Mouse (Mus musculus): ENCODE data around the gene Ap5b1.
A peak's percentile ranks its signal among the peaks of the same experiment; 100 is the strongest.

Ap5b1 gene

GRCm38 (mm10) chr19:5567534-5568469, at the start of gene Ap5b1:
TSS of gene Ap5b1 (plus strand) at chr19:5568025.
- DNase-seq (ENCODE audit: low spot score) = peak; percentile 75

GRCm38 (mm10) chr19:5518721-5519120, 49.1 kb upstream of the Ap5b1 start:
- DNase-seq (ENCODE audit: low spot score) = no peak

GRCm38 (mm10) chr19:5525204-5525603, 42.6 kb upstream of the Ap5b1 start:
- no peak for DNase-seq (ENCODE audit: low spot score)

- peak; percentile 80 for DNase-seq (ENCODE audit: low spot score)
These were observed 38.3 kb upstream of the Ap5b1 start for GRCm38 (mm10) chr19:5529325-5530137.

GRCm38 (mm10) chr19:5530138-5530524, 37.7 kb upstream of the Ap5b1 start:
- no peak for DNase-seq (ENCODE audit: low spot score)

GRCm38 (mm10) chr19:5532520-5532919, 35.3 kb upstream of the Ap5b1 start:
- no peak for DNase-seq (ENCODE audit: low spot score)

GRCm38 (mm10) chr19:5538786-5539185, 29.0 kb upstream of the Ap5b1 start:
- DNase-seq (ENCODE audit: low spot score) = no peak

GRCm38 (mm10) chr19:5543362-5543761, 24.5 kb upstream of the Ap5b1 start:
- DNase-seq (ENCODE audit: low spot score) = no peak

GRCm38 (mm10) chr19:5544031-5544430, 23.8 kb upstream of the Ap5b1 start:
- no peak for DNase-seq (ENCODE audit: low spot score)

- no peak for DNase-seq (ENCODE audit: low spot score)
These were observed 20.3 kb upstream of the Ap5b1 start for GRCm38 (mm10) chr19:5547471-5548056.

GRCm38 (mm10) chr19:5553802-5554201, 14.0 kb upstream of the Ap5b1 start:
- no peak for DNase-seq (ENCODE audit: low spot score)

GRCm38 (mm10) chr19:5554212-5554611, 13.6 kb upstream of the Ap5b1 start:
- no peak for DNase-seq (ENCODE audit: low spot score)

GRCm38 (mm10) chr19:5558169-5558568, 9.7 kb upstream of the Ap5b1 start:
- DNase-seq (ENCODE audit: low spot score) = no peak

- no peak for DNase-seq (ENCODE audit: low spot score)
These were observed 9.1 kb upstream of the Ap5b1 start for GRCm38 (mm10) chr19:5558770-5559169.

GRCm38 (mm10) chr19:5559229-5559628, 8.6 kb upstream of the Ap5b1 start:
- DNase-seq (ENCODE audit: low spot score) = no peak

- no peak for DNase-seq (ENCODE audit: low spot score)
These were observed 8.0 kb upstream of the Ap5b1 start for GRCm38 (mm10) chr19:5559631-5560456.

- DNase-seq (ENCODE audit: low spot score) = no peak
These were observed 7.3 kb upstream of the Ap5b1 start, which contains the start of gene Ovol1 for GRCm38 (mm10) chr19:5560457-5561041. TSS of gene Ovol1 (minus strand) at chr19:5560646.

GRCm38 (mm10) chr19:5561252-5561790, 6.5 kb upstream of the Ap5b1 start:
- DNase-seq (ENCODE audit: low spot score) = no peak

- DNase-seq (ENCODE audit: low spot score) = no peak
These were observed 5.9 kb upstream of the Ap5b1 start for GRCm38 (mm10) chr19:5561886-5562285.

GRCm38 (mm10) chr19:5562776-5563175, 5.0 kb upstream of the Ap5b1 start:
- DNase-seq (ENCODE audit: low spot score) = no peak

- DNase-seq (ENCODE audit: low spot score) = no peak
These were observed 1.5 kb upstream of the Ap5b1 start for GRCm38 (mm10) chr19:5566316-5566715.
